In the genomic region with DNA sequence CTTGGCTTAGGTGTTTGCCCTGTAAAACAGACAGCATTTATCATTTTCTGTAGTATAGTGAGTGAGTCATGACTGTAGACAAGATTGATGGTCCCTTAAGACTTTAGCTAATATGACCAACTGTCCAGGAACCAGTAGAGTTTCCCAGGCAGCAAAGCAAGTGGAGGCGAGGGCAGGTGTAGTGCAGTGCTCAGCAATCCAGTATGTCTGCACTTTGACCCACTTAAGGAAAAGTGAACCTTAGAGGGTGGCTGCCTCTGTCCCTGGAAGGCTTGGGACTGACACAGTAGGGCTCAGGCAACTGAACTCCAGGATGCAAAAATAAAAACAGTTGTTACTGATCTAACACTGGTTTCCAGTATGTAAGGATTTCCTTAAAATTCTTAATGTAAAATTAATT, we compare ENCODE assay signal across 31 mouse cellular contexts. TPM values are rescaled to one million over a fixed set of nuclear protein-coding genes. Genes with fewer than 3 reads are reported as not detected.
DNase-seq lines count a peak whose midpoint lies in the region; ATAC-seq lines count a peak whose summit lies in the region.
"Had no signal": no experiment of that assay in that cellular context is flagged by ENCODE, and none has a peak within 500 bp of the region (broad histone marks: within the 10 kb centered on the region; RNA-seq: fewer than 3 reads in every experiment).

No protein-coding gene starts in this region.

- H3K27me3 ChIP-seq in heart, embryonic 11.5 days (ENCODE audit: control insufficient read depth, insufficient read depth, low read length): no peaks in the 10 kb centered on the region
- no peaks in the 10 kb centered on the region for H3K27me3 ChIP-seq in kidney, embryonic 14.5 days (ENCODE audit: control insufficient read depth, insufficient read depth, low read length)
- H3K27me3 ChIP-seq: embryonic facial prominence, embryonic 12.5 days; forebrain, embryonic 15.5 days; heart, embryonic 13.5 days; limb, embryonic 13.5 days; liver, embryonic 13.5 days; megakaryocyte, embryonic 14.5 days; midbrain, embryonic 13.5 days; neural tube, embryonic 13.5 days had no signal

- no peak overlapping the region for H3K27ac ChIP-seq in heart, embryonic 11.5 days (ENCODE audit: low read depth, low read length)
- no peak overlapping the region for H3K27ac ChIP-seq in kidney, embryonic 14.5 days (ENCODE audit: low read depth, low read length)
- H3K27ac ChIP-seq: embryonic facial prominence, embryonic 12.5 days; forebrain, embryonic 15.5 days; gastrocnemius, adult 2 months; heart, adult 2 months; heart, embryonic 13.5 days; hindbrain, embryonic 14.5 days; left cerebral cortex, adult 2 months; limb, embryonic 13.5 days; liver, embryonic 13.5 days; midbrain, embryonic 13.5 days; neural tube, embryonic 13.5 days had no signal

- H3K36me3 ChIP-seq in heart, embryonic 11.5 days (ENCODE audit: control insufficient read depth, insufficient read depth, low read length): peaks cover 3% of the 10 kb centered on the region
- peaks cover 12% of the 10 kb centered on the region; the same call in 1 of the 2 replicates for H3K36me3 ChIP-seq in kidney, embryonic 14.5 days (ENCODE audit: control insufficient read depth, insufficient read depth, low read length)
- H3K36me3 ChIP-seq: G1E; liver, embryonic 13.5 days had no signal

- H3K9ac ChIP-seq in heart, embryonic 11.5 days (ENCODE audit: low read depth, low read length): no peak overlapping the region
- H3K9ac ChIP-seq in kidney, embryonic 14.5 days (ENCODE audit: low read depth, low read length): no peak overlapping the region
- H3K9ac ChIP-seq: embryonic facial prominence, embryonic 12.5 days; forebrain, embryonic 15.5 days; heart, embryonic 13.5 days; hindbrain, embryonic 14.5 days; limb, embryonic 13.5 days; liver, embryonic 13.5 days; midbrain, embryonic 13.5 days; neural tube, embryonic 13.5 days had no signal

- peak; percentile 46 for DNase-seq in heart, adult 11 months
- peak; percentile 12 for DNase-seq in kidney, postnatal 10 days
- DNase-seq in kidney, postnatal 25 days: peak; percentile 22 to 56
- no peak for DNase-seq in adrenal gland, adult 8-10 months
- DNase-seq in cerebellum, adult 9-10 months: no peak
- DNase-seq: adrenal gland, postnatal 10 days; cerebellum, adult 9-11 months; embryo, embryonic 11 days; gastrocnemius, adult 2 months; gastrocnemius, postnatal 36 days; heart, adult 2 months; heart, postnatal 10 days; liver, embryonic 13.5 days; lung, adult 18-20 months; lung, postnatal 4 days; retina, postnatal 1 day; right cerebral cortex, postnatal 14 days; thymus, postnatal 14 days had no signal

- WGBS in heart, embryonic 11.5 days (ENCODE audit: insufficient replicate concordance): 67% methylated on average over 1 of the region's 1 CpGs
- WGBS in kidney, embryonic 14.5 days: 82% methylated on average over 1 of the region's 1 CpGs

- peaks cover 9% of the 10 kb centered on the region; the same call in 1 of the 2 replicates for H3K4me1 ChIP-seq in heart, embryonic 11.5 days (ENCODE audit: control insufficient read depth, insufficient read depth, low read length)
- H3K4me1 ChIP-seq in kidney, embryonic 14.5 days (ENCODE audit: control insufficient read depth, insufficient read depth, low read length): no peaks in the 10 kb centered on the region
- H3K4me1 ChIP-seq: embryonic facial prominence, embryonic 12.5 days; liver, embryonic 13.5 days had no signal

- H3K4me2 ChIP-seq in heart, embryonic 11.5 days: no peak overlapping the region
- H3K4me2 ChIP-seq in kidney, embryonic 14.5 days (replicated peaks; ENCODE audit: low read depth, low read length): no peak overlapping the region
- H3K4me2 ChIP-seq: embryonic facial prominence, embryonic 12.5 days; forebrain, embryonic 15.5 days; heart, embryonic 13.5 days; hindbrain, embryonic 14.5 days; limb, embryonic 13.5 days; liver, embryonic 13.5 days; midbrain, embryonic 13.5 days; neural tube, embryonic 13.5 days had no signal

- ATAC-seq in heart, embryonic 11.5 days (replicated peaks; ENCODE audit: insufficient number of reproducible peaks, low FRiP score, low TSS enrichment): no peak
- ATAC-seq in kidney, embryonic 14.5 days (ENCODE audit: low FRiP score, low TSS enrichment): no peak
- ATAC-seq: forebrain, embryonic 15.5 days; lung, postnatal 0 days; midbrain, embryonic 13.5 days had no signal

- no peaks in the 10 kb centered on the region for H3K9me3 ChIP-seq in heart, embryonic 11.5 days (replicated peaks; ENCODE audit: control insufficient read depth, low read length)
- no peaks in the 10 kb centered on the region for H3K9me3 ChIP-seq in kidney, embryonic 14.5 days (ENCODE audit: control insufficient read depth, low read length)
- H3K9me3 ChIP-seq: embryonic facial prominence, embryonic 12.5 days; forebrain, embryonic 15.5 days; G1E; heart, embryonic 13.5 days; limb, embryonic 13.5 days; liver, embryonic 13.5 days; megakaryocyte, embryonic 14.5 days; midbrain, embryonic 13.5 days; neural tube, embryonic 13.5 days had no signal

- no peak overlapping the region for H3K4me3 ChIP-seq in heart, embryonic 11.5 days (ENCODE audit: low read depth, low read length)
- H3K4me3 ChIP-seq in kidney, embryonic 14.5 days (ENCODE audit: low read length): no peak overlapping the region
- H3K4me3 ChIP-seq: embryonic facial prominence, embryonic 12.5 days; forebrain, embryonic 15.5 days; gastrocnemius, adult 2 months; heart, adult 2 months; heart, embryonic 13.5 days; left cerebral cortex, adult 2 months; limb, embryonic 13.5 days; liver, embryonic 13.5 days; megakaryocyte, embryonic 14.5 days; midbrain, embryonic 13.5 days; neural tube, embryonic 13.5 days had no signal

RNA-seq across cellular contexts. Expression of gene Pcnx, which starts 32.1 kb away (rescaled TPM):
- polyA plus RNA-seq in heart, embryonic 11.5 days (2014; fragmentation: Nextera tagmentation; extraction: Ambion mirVana): 13.9 and 16.2 TPM in 2 replicates
- polyA plus RNA-seq in kidney, embryonic 14.5 days (2014; fragmentation: Nextera tagmentation; extraction: Ambion mirVana): 13.2 and 19.5 TPM in 2 replicates
- total RNA-seq in adrenal gland, adult 8-10 months (2022): 10 to 100 TPM; 56.1 to 89.3 (median 70.1) TPM
- polyA plus RNA-seq: G1E had no signal

Comparison
In these comparisons a context has a peak if more than half of its experiments do, and no peak if none do; other contexts are left out.
1. DNase-seq: peak in heart, adult 11 months (single experiment), kidney, postnatal 10 days (single experiment) and kidney, postnatal 25 days (2 of 2); none in adrenal gland, adult 8-10 months (single experiment) and cerebellum, adult 9-10 months (single experiment).